ENCODE assay signal across 34 mouse cellular contexts in genomic region chr4:45811250-45811649, GRCm38 (mm10). TPM values are rescaled to one million over a fixed set of nuclear protein-coding genes. Genes with fewer than 3 reads are reported as not detected.
"Had no signal": no experiment of that assay in that cellular context is flagged by ENCODE, and none has a peak within 500 bp of the region (broad histone marks: within the 10 kb centered on the region; RNA-seq: fewer than 3 reads in every experiment).

No protein-coding gene starts in this region.

- H3K4me3 ChIP-seq: heart, adult 2 months; heart, embryonic 13.5 days; heart, embryonic 15.5 days; hindbrain, embryonic 13.5 days; intestine, embryonic 15.5 days; layer of hippocampus, adult 2 months; limb, embryonic 13.5 days; limb, embryonic 15.5 days; liver, embryonic 12.5 days had no signal

- DNase-seq: gastrocnemius, postnatal 14 days; gastrocnemius, postnatal 36 days; heart, adult 11 months; heart, adult 2 months; heart, postnatal 14 days; heart, postnatal 36 days; kidney, adult 18-20 months; kidney, adult 8-10 months; kidney, postnatal 10 days; kidney, postnatal 25 days; kidney, postnatal 4 days; layer of hippocampus, postnatal 36 days; left cerebral cortex, postnatal 4 days had no signal

- H3K4me2 ChIP-seq: heart, embryonic 11.5 days; heart, embryonic 13.5 days; heart, embryonic 15.5 days; hindbrain, embryonic 13.5 days; intestine, embryonic 15.5 days; limb, embryonic 13.5 days; limb, embryonic 15.5 days; liver, embryonic 12.5 days had no signal

- H3K27ac ChIP-seq: heart, adult 2 months; heart, embryonic 13.5 days; heart, embryonic 15.5 days; hindbrain, embryonic 13.5 days; intestine, embryonic 15.5 days; layer of hippocampus, adult 2 months; limb, embryonic 13.5 days; limb, embryonic 15.5 days; liver, embryonic 12.5 days; liver, embryonic 14.5 days had no signal

- ATAC-seq: hindbrain, embryonic 16.5 days; inflammation-experienced regulatory T-cells, adult 6 months; intestine, embryonic 15.5 days; intestine, postnatal 0 days; liver, embryonic 12.5 days had no signal

- H3K9me3 ChIP-seq: heart, embryonic 13.5 days; heart, embryonic 15.5 days; hindbrain, embryonic 13.5 days; intestine, embryonic 15.5 days; limb, embryonic 13.5 days; limb, embryonic 15.5 days; liver, embryonic 12.5 days had no signal

- H3K27me3 ChIP-seq: heart, embryonic 15.5 days; hindbrain, embryonic 13.5 days; intestine, embryonic 15.5 days; limb, embryonic 15.5 days had no signal

- H3K9ac ChIP-seq: heart, embryonic 13.5 days; heart, embryonic 15.5 days; hindbrain, embryonic 13.5 days; intestine, embryonic 15.5 days; limb, embryonic 13.5 days; limb, embryonic 15.5 days; liver, embryonic 12.5 days; liver, embryonic 14.5 days had no signal

- H3K36me3 ChIP-seq: heart, embryonic 15.5 days; intestine, embryonic 15.5 days; limb, embryonic 13.5 days; limb, embryonic 15.5 days; liver, embryonic 12.5 days had no signal

- H3K4me1 ChIP-seq: intestine, embryonic 15.5 days; limb, embryonic 13.5 days; limb, embryonic 15.5 days; liver, embryonic 12.5 days had no signal

RNA-seq across cellular contexts. Expression of gene Igfbpl1, which starts 15.5 kb away (rescaled TPM):
- total RNA-seq: gastrocnemius, adult 18-20 months; gastrocnemius, adult 8-10 months; gastrocnemius, postnatal 14 days; gastrocnemius, postnatal 36 days; hematopoietic stem cell, adult 5-6 weeks; liver, adult 2 months had no signal
- polyA plus RNA-seq: inflammation-experienced regulatory T-cells, adult 6 months; kidney, embryonic 16.5 days; liver, adult 2 months; liver, embryonic 12.5 days had no signal

RNA-seq across cellular contexts. Expression of gene Stra6l, which starts 37.2 kb away (rescaled TPM):
- total RNA-seq: gastrocnemius, adult 18-20 months; gastrocnemius, adult 8-10 months; gastrocnemius, postnatal 14 days; gastrocnemius, postnatal 36 days; heart, adult 2 months; heart, postnatal 14 days; heart, postnatal 36 days; hematopoietic stem cell, adult 5-6 weeks; layer of hippocampus, adult 2 months; layer of hippocampus, postnatal 14 days; layer of hippocampus, postnatal 36 days; left cerebral cortex, postnatal 10 days; left cerebral cortex, postnatal 25 days had no signal
- polyA plus RNA-seq: heart, embryonic 11.5 days had no signal
